Mouse (Mus musculus): ENCODE results near the gene Mia. TPM values are rescaled to one million over a fixed set of nuclear protein-coding genes. Genes with fewer than 3 reads are reported as not detected.

Mia gene
- polyA plus RNA-seq, 1 experiment from 2014 or later = not detected

MicroRNAs within 50 kb of the gene (microRNA counts, 519-probe panel; counts per million panel counts)
- microRNA mmu-miR-1191 = 114 counts per million

Small RNA genes lying within 50 kb of the gene (microRNA-seq; reads per million reads assigned to microRNA genes)
- gene Mir1191 (19.1 reads per million, percentile 32 among the genes with 10 or more reads in this experiment), gene Mir3101 (not detected)

Other genes starting within 250 kb of the Mia start
- gene Cyp2a22, start 241.8 kb downstream of the Mia start, polyA plus RNA-seq (2015; fragmentation: Nextera tagmentation; extraction: Ambion mirVana) = 0.06 and 0.09 TPM in 2 replicates
- gene Cyp2a12, start 152.1 kb downstream of the Mia start, polyA plus RNA-seq (2015; fragmentation: Nextera tagmentation; extraction: Ambion mirVana) = 0.53 and 0.66 TPM in 2 replicates
- gene Cyp2f2, start 61.2 kb downstream of the Mia start, polyA plus RNA-seq (2015; fragmentation: Nextera tagmentation; extraction: Ambion mirVana) = 0.09 TPM in 1 of 2 replicates, not detected in the other
- 0.06 TPM in 1 of 2 replicates, not detected in the other for gene Cyp2t4, start 27.4 kb downstream of the Mia start, polyA plus RNA-seq (2015; fragmentation: Nextera tagmentation; extraction: Ambion mirVana)
- gene Egln2, start 14.4 kb downstream of the Mia start, polyA plus RNA-seq (2015; fragmentation: Nextera tagmentation; extraction: Ambion mirVana) = 27.6 and 28.7 TPM in 2 replicates
- 28.5 and 28.6 TPM in 2 replicates for gene Rab4b, start 2.3 kb downstream of the Mia start, polyA plus RNA-seq (2015; fragmentation: Nextera tagmentation; extraction: Ambion mirVana)
- 0.46 TPM in 1 of 2 replicates, not detected in the other for gene Gm21983, start 71 bp downstream of the Mia start, polyA plus RNA-seq (2015; fragmentation: Nextera tagmentation; extraction: Ambion mirVana)
- 0.62 and 1.2 TPM in 2 replicates for gene BC024978, start 14.6 kb upstream of the Mia start, polyA plus RNA-seq (2015; fragmentation: Nextera tagmentation; extraction: Ambion mirVana)
- gene Snrpa, start 15.1 kb upstream of the Mia start, polyA plus RNA-seq (2015; fragmentation: Nextera tagmentation; extraction: Ambion mirVana) = 115 and 129 TPM in 2 replicates
- 1.4 and 1.9 TPM in 2 replicates for gene Itpkc, start 47.5 kb upstream of the Mia start, polyA plus RNA-seq (2015; fragmentation: Nextera tagmentation; extraction: Ambion mirVana)
- 15.1 and 17.7 TPM in 2 replicates for gene Coq8b, start 51.9 kb upstream of the Mia start, polyA plus RNA-seq (2015; fragmentation: Nextera tagmentation; extraction: Ambion mirVana)
- 1.7 TPM in 2 replicates for gene Numbl, start 77.3 kb upstream of the Mia start, polyA plus RNA-seq (2015; fragmentation: Nextera tagmentation; extraction: Ambion mirVana)
- 3.6 and 3.9 TPM in 2 replicates for gene Ltbp4, start 156.5 kb upstream of the Mia start, polyA plus RNA-seq (2015; fragmentation: Nextera tagmentation; extraction: Ambion mirVana)
- 23.1 and 25.0 TPM in 2 replicates for gene Shkbp1, start 174.9 kb upstream of the Mia start, polyA plus RNA-seq (2015; fragmentation: Nextera tagmentation; extraction: Ambion mirVana)
- 0.50 TPM in 1 of 2 replicates, not detected in the other for gene Gm20479, start 176.3 kb upstream of the Mia start, polyA plus RNA-seq (2015; fragmentation: Nextera tagmentation; extraction: Ambion mirVana)

All from liver, embryonic 13.5 days (tissue).